Mouse (Mus musculus) neutrophil, adult 65 days (primary cell): ENCODE measurements around the gene Kcnj8. TPM values are rescaled to one million over a fixed set of nuclear protein-coding genes. Genes with fewer than 3 reads are reported as not detected.

Source experiments
- total RNA-seq: library from RNA; stranded (reverse); gene quantifications from 2 replicates; pipeline ENCODE4 v1.2.4, GENCODE M21; 2023

Kcnj8 gene
- 0.25 TPM in 1 of 2 replicates, not detected in the other for total RNA-seq

GRCm38 (mm10) chr6:142571055-142571618, at the start of gene Kcnj8:
Gene Kcnj8 (minus strand): TSS chr6:142571614.

Other genes starting within 250 kb of the Kcnj8 start
- not detected in 2 replicates for gene Slco1a5, start 248.6 kb downstream of the Kcnj8 start, total RNA-seq
- 10.7 and 12.1 TPM in 2 replicates for gene Pyroxd1, start 226.0 kb downstream of the Kcnj8 start, total RNA-seq
- 8.6 and 9.9 TPM in 2 replicates for gene Recql, start 184.5 kb downstream of the Kcnj8 start, total RNA-seq
- gene Golt1b, start 184.4 kb downstream of the Kcnj8 start, total RNA-seq: 19.7 and 20.7 TPM in 2 replicates
- not detected in 2 replicates for gene Spx, start 158.2 kb downstream of the Kcnj8 start, total RNA-seq
- not detected in 2 replicates for gene Gys2, start 98.5 kb downstream of the Kcnj8 start, total RNA-seq
- gene Ldhb, start 63.7 kb downstream of the Kcnj8 start, total RNA-seq: 19.9 and 22.2 TPM in 2 replicates
- 0.13 and 0.18 TPM in 2 replicates for gene Abcc9, start 130.7 kb upstream of the Kcnj8 start, total RNA-seq
- 33.8 and 36.8 TPM in 2 replicates for gene Cmas, start 185.1 kb upstream of the Kcnj8 start, total RNA-seq
- gene Sult6b2, start 232.9 kb upstream of the Kcnj8 start, total RNA-seq: 0.64 TPM in 1 of 2 replicates, not detected in the other